Mouse (Mus musculus): ENCODE data around the gene Avpr1b. TPM values are rescaled to one million over a fixed set of nuclear protein-coding genes. Genes with fewer than 3 reads are reported as not detected.

Avpr1b gene
- total RNA-seq, 1 experiment, result not detected

GRCm38 (mm10) chr1:131586836-131587235, 12.2 kb upstream of the Avpr1b start:
- Histone ChIP-seq H3K36me3 (ENCODE audit: control insufficient read depth, insufficient read depth, low read length, poor library complexity, severe bottlenecking) (no peaks in the 10 kb centered on the region), H3K9me3 (ENCODE audit: control insufficient read depth, insufficient read depth, low read depth, low read length) (no peaks in the 10 kb centered on the region), H3K4me1 (ENCODE audit: control insufficient read depth in 2 of 2, insufficient read depth in 2 of 2, low read length in 2 of 2, poor library complexity in 1 of 2) (no peaks in the 10 kb centered on the region), H3K27ac (ENCODE audit: insufficient read depth, low read depth, low read length, poor library complexity, severe bottlenecking) (no peak overlapping the region), H3K9ac (ENCODE audit: insufficient read depth, low read depth, low read length, poor library complexity, severe bottlenecking) (no peak overlapping the region), H3K4me3 (ENCODE audit: insufficient read depth in 1 of 2, low read depth in 1 of 2, low read length in 2 of 2, poor library complexity in 1 of 2, severe bottlenecking in 1 of 2) (no peak overlapping the region)
- in situ Hi-C loops (cut with MboI; ENCODE audit: low sequenced_read_pairs in 2 of 2, unreplicated experiment in 2 of 2), result no loop called here
- no peak for DNase-seq (ENCODE audit: low read depth, low spot score)
- TF ChIP-seq CHD2 (IDR thresholded peaks at IDR 0.05; ENCODE audit: low read depth, low read length) (no peak), MAFK (IDR thresholded peaks at IDR 0.05; ENCODE audit: insufficient read depth, low read depth, low read length) (no peak), ZC3H11A (IDR thresholded peaks at IDR 0.05; ENCODE audit: borderline replicate concordance, low read depth, low read length) (no peak), HCFC1 (IDR thresholded peaks at IDR 0.05; ENCODE audit: borderline replicate concordance, insufficient read depth, low read length) (no peak), ZNF384 (IDR thresholded peaks at IDR 0.05; ENCODE audit: low read depth, low read length) (no peak)

- Histone ChIP-seq H3K9ac (ENCODE audit: insufficient read depth, low read depth, low read length, poor library complexity, severe bottlenecking) (no peak overlapping the region), H3K9me3 (ENCODE audit: control insufficient read depth, insufficient read depth, low read depth, low read length) (no peaks in the 10 kb centered on the region), H3K27ac (ENCODE audit: insufficient read depth, low read depth, low read length, poor library complexity, severe bottlenecking) (no peak overlapping the region), H3K36me3 (ENCODE audit: control insufficient read depth, insufficient read depth, low read length, poor library complexity, severe bottlenecking) (no peaks in the 10 kb centered on the region), H3K4me1 (ENCODE audit: control insufficient read depth in 2 of 2, insufficient read depth in 2 of 2, low read length in 2 of 2, poor library complexity in 1 of 2) (0 out of 4 replicates have a peak, but pooled peaks cover 0 to 2% of the 10 kb centered on the region in 2 experiments), H3K4me3 (ENCODE audit: insufficient read depth in 1 of 2, low read depth in 1 of 2, low read length in 2 of 2, poor library complexity in 1 of 2, severe bottlenecking in 1 of 2) (no peak overlapping the region)
- in situ Hi-C loops (cut with MboI; ENCODE audit: low sequenced_read_pairs in 2 of 2, unreplicated experiment in 2 of 2), result no loop called here
- TF ChIP-seq CHD2 (IDR thresholded peaks at IDR 0.05; ENCODE audit: low read depth, low read length) (no peak), HCFC1 (IDR thresholded peaks at IDR 0.05; ENCODE audit: borderline replicate concordance, insufficient read depth, low read length) (no peak), ZNF384 (IDR thresholded peaks at IDR 0.05; ENCODE audit: low read depth, low read length) (no peak), MAFK (IDR thresholded peaks at IDR 0.05; ENCODE audit: insufficient read depth, low read depth, low read length) (no peak), ZC3H11A (IDR thresholded peaks at IDR 0.05; ENCODE audit: borderline replicate concordance, low read depth, low read length) (no peak)
- DNase-seq (ENCODE audit: low read depth, low spot score), result no peak
Measured at GRCm38 (mm10) chr1:131600314-131600713, 1.3 kb downstream of the Avpr1b start.

GRCm38 (mm10) chr1:131606719-131607118, 7.7 kb downstream of the Avpr1b start:
- in situ Hi-C loops (cut with MboI; ENCODE audit: low sequenced_read_pairs in 2 of 2, unreplicated experiment in 2 of 2), result no loop called here
- no peak for DNase-seq (ENCODE audit: low read depth, low spot score)
- no peak overlapping the region for H3K9ac ChIP-seq (ENCODE audit: insufficient read depth, low read depth, low read length, poor library complexity, severe bottlenecking)
- no peak overlapping the region for H3K27ac ChIP-seq (ENCODE audit: insufficient read depth, low read depth, low read length, poor library complexity, severe bottlenecking)
- TF ChIP-seq CHD2 (IDR thresholded peaks at IDR 0.05; ENCODE audit: low read depth, low read length) (no peak), ZNF384 (IDR thresholded peaks at IDR 0.05; ENCODE audit: low read depth, low read length) (no peak), ZC3H11A (IDR thresholded peaks at IDR 0.05; ENCODE audit: borderline replicate concordance, low read depth, low read length) (no peak), HCFC1 (IDR thresholded peaks at IDR 0.05; ENCODE audit: borderline replicate concordance, insufficient read depth, low read length) (no peak), MAFK (IDR thresholded peaks at IDR 0.05; ENCODE audit: insufficient read depth, low read depth, low read length) (no peak)
- H3K36me3 ChIP-seq (ENCODE audit: control insufficient read depth, insufficient read depth, low read length, poor library complexity, severe bottlenecking), result no peaks in the 10 kb centered on the region
- H3K9me3 ChIP-seq (ENCODE audit: control insufficient read depth, insufficient read depth, low read depth, low read length), result no peaks in the 10 kb centered on the region
- H3K4me1 ChIP-seq (ENCODE audit: control insufficient read depth in 2 of 2, insufficient read depth in 2 of 2, low read length in 2 of 2, poor library complexity in 1 of 2), result no peaks in the 10 kb centered on the region
- H3K4me3 ChIP-seq (ENCODE audit: insufficient read depth in 1 of 2, low read depth in 1 of 2, low read length in 2 of 2, poor library complexity in 1 of 2, severe bottlenecking in 1 of 2), result no peak overlapping the region

- in situ Hi-C loops (cut with MboI; ENCODE audit: low sequenced_read_pairs in 2 of 2, unreplicated experiment in 2 of 2), result no loop called here
- peaks cover 0 to 2% of the 10 kb centered on the region in 2 experiments; a peak in 1 of 4 replicates for H3K4me1 ChIP-seq (ENCODE audit: control insufficient read depth in 2 of 2, insufficient read depth in 2 of 2, low read length in 2 of 2, poor library complexity in 1 of 2)
- TF ChIP-seq HCFC1 (IDR thresholded peaks at IDR 0.05; ENCODE audit: borderline replicate concordance, insufficient read depth, low read length) (no peak), ZNF384 (IDR thresholded peaks at IDR 0.05; ENCODE audit: low read depth, low read length) (no peak), CHD2 (IDR thresholded peaks at IDR 0.05; ENCODE audit: low read depth, low read length) (no peak), ZC3H11A (IDR thresholded peaks at IDR 0.05; ENCODE audit: borderline replicate concordance, low read depth, low read length) (no peak), MAFK (IDR thresholded peaks at IDR 0.05; ENCODE audit: insufficient read depth, low read depth, low read length) (no peak)
- H3K36me3 ChIP-seq (ENCODE audit: control insufficient read depth, insufficient read depth, low read length, poor library complexity, severe bottlenecking), result no peaks in the 10 kb centered on the region
- no peak overlapping the region for H3K9ac ChIP-seq (ENCODE audit: insufficient read depth, low read depth, low read length, poor library complexity, severe bottlenecking)
- H3K9me3 ChIP-seq (ENCODE audit: control insufficient read depth, insufficient read depth, low read depth, low read length), result no peaks in the 10 kb centered on the region
- DNase-seq (ENCODE audit: low read depth, low spot score), result no peak
- H3K4me3 ChIP-seq (ENCODE audit: insufficient read depth in 1 of 2, low read depth in 1 of 2, low read length in 2 of 2, poor library complexity in 1 of 2, severe bottlenecking in 1 of 2), result no peak overlapping the region
- H3K27ac ChIP-seq (ENCODE audit: insufficient read depth, low read depth, low read length, poor library complexity, severe bottlenecking), result no peak overlapping the region
Measured at GRCm38 (mm10) chr1:131612556-131613155, 13.6 kb downstream of the Avpr1b start.

Data from ES-E14 (cell line).